Mouse (Mus musculus) heart, postnatal 0 days (tissue): ENCODE measurements around the gene Dnajb12. TPM values are rescaled to one million over a fixed set of nuclear protein-coding genes. Genes with fewer than 3 reads are reported as not detected.

Experiments
- ATAC-seq: fragments of 200-750 bp; cut with Nextera tagmentation; 2 replicates; pipeline ENCODE4 v1.8.0; 2017; ENCODE audit warnings: low read depth, moderate number of reproducible peaks, moderate library complexity; ENCODE audit not compliant: insufficient read depth
- DNase-seq: peaks from one replicate; pipeline ENCODE4 v3.0.0-alpha.2; 2016; ENCODE audit warnings: low spot score
- H3K27ac ChIP-seq: fragments of 300-500 bp; sonication (generic); 2 replicates; pipeline ENCODE4 v1.5.1; 2014; ENCODE audit warnings: low read depth, mild to moderate bottlenecking
- H3K27me3 ChIP-seq: fragments of 300-500 bp; sonication (generic); 2 replicates; pipeline ENCODE4 v1.6.1; 2014; ENCODE audit warnings: low read length, mixed read lengths; ENCODE audit not compliant: control insufficient read depth, insufficient read depth
- H3K36me3 ChIP-seq: fragments of 300-500 bp; sonication (generic); replicated peaks from 2 replicates; pipeline ENCODE4 v1.6.1; 2014; ENCODE audit warnings: low read length, mixed read lengths; ENCODE audit not compliant: control insufficient read depth, insufficient read depth
- H3K4me1 ChIP-seq: fragments of 300-500 bp; sonication (generic); 2 replicates; pipeline ENCODE4 v1.6.1; 2014; ENCODE audit warnings: antibody characterized with exemption; ENCODE audit not compliant: control insufficient read depth, insufficient read depth
- H3K4me2 ChIP-seq: fragments of 300-500 bp; sonication (generic); 2 replicates; pipeline ENCODE4 v1.6.1; 2014; ENCODE audit warnings: low read depth, mild to moderate bottlenecking, low read length, moderate library complexity
- H3K4me3 ChIP-seq: fragments of 300-500 bp; sonication (generic); 2 replicates; pipeline ENCODE4 v1.5.1; 2014; ENCODE audit warnings: low read depth, low read length
- H3K9ac ChIP-seq: fragments of 300-500 bp; sonication (generic); replicated peaks from 2 replicates; pipeline ENCODE4 v1.6.1; 2014; ENCODE audit warnings: low read depth, low read length, mixed read lengths
- H3K9me3 ChIP-seq: fragments of 300-500 bp; sonication (generic); replicated peaks from 2 replicates; pipeline ENCODE4 v1.6.1; 2016; ENCODE audit warnings: low read length; ENCODE audit not compliant: control insufficient read depth
- CTCF ChIP-seq: IDR thresholded peaks from 2 replicates; pipeline ENCODE4 v1.5.1; 2016; ENCODE audit warnings: antibody characterized with exemption, control low read depth, low read depth
- EP300 ChIP-seq: IDR thresholded peaks from 2 replicates; pipeline ENCODE4 v1.6.1; 2016; ENCODE audit warnings: antibody characterized with exemption, low read depth
- WGBS: fragments of 180-500 bp; shearing (Covaris S2); extraction: QIAGEN DNeasy Blood & Tissue Kit; methylation state at CpG from one replicate; pipeline ENCODE4 v1.1.7; 2014; 5-methylcytosine and 5-hydroxymethylcytosine counted together
- polyA plus RNA-seq: library from polyadenylated mRNA; unstranded; fragments of >200 nt; fragmentation: Nextera tagmentation; extraction: Ambion mirVana; gene quantifications from 2 replicates; pipeline ENCODE4 v1.2.1, GENCODE M21; 2015
- total RNA-seq: library from RNA; depleted of rRNA; stranded (reverse); fragments of >200 nt; gene quantifications from 2 replicates; pipeline ENCODE4 v1.2.3, GENCODE M21; 2014; ENCODE audit warnings: low replicate concordance; rRNA removed

The Dnajb12 gene
- 48.5 and 50.0 TPM in 2 replicates for total RNA-seq
- 18.4 and 18.5 TPM in 2 replicates for polyA plus RNA-seq

DNA sequence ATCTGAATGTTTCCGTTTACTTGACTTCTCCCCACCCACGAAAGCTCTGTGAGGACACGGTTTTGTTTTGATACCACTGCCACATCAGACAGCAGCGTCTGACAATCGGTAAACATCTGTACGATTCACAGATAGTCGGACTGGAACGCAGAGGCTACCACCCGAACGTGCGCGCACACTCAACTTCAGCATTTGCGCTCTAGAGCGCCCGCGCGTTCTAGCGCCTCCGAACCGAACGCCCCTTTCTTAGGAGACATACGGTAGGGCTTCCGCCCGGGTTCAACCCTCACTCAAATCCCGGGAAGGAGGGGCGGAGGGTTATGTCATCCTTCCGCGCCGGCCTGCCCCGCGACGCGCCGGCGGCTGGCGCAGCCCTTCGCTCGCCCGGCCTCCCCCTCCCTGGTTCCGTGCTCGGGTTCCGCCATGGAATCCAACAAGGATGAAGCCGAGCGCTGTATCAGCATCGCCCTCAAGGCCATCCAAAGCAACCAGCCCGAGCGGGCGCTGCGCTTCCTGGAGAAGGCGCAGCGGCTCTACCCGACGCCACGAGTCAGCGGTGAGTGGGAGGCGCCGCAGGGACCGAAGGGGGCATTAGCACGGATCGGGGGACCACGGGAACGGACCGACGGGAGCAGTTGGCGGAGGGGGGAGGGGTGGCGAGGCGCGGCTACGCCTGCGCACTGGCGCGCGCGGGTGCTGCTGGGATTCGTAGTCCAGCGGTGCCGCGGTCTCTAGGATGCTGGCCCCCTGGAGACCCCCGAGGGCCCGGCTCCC, at the start of gene Dnajb12:
Gene Dnajb12, plus strand, starts transcription at position 302 of the 774 bp plus-strand sequence.
- no peaks in the 10 kb centered on the region for H3K27me3 ChIP-seq
- ATAC-seq (peak; percentile 93), DNase-seq (peak; percentile 91)
- H3K9ac ChIP-seq, result peak within 1 kb of the TSS; percentile 89
- no peaks in the 10 kb centered on the region for H3K9me3 ChIP-seq
- WGBS, result under 1% methylated on average over 79 of the region's 80 CpGs
- H3K4me2 ChIP-seq, result peak within 1 kb of the TSS; percentile 91
- H3K4me3 ChIP-seq, result peak within 1 kb of the TSS; percentile 99
- H3K36me3 ChIP-seq, result no peaks in the 10 kb centered on the region; the same call in 1 of the 2 replicates
- TF ChIP-seq CTCF (no peak), EP300 (peak; percentile 87)
- H3K27ac ChIP-seq, result peak within 1 kb of the TSS; percentile 99
- peaks cover 8% of the 10 kb centered on the region for H3K4me1 ChIP-seq

DNA sequence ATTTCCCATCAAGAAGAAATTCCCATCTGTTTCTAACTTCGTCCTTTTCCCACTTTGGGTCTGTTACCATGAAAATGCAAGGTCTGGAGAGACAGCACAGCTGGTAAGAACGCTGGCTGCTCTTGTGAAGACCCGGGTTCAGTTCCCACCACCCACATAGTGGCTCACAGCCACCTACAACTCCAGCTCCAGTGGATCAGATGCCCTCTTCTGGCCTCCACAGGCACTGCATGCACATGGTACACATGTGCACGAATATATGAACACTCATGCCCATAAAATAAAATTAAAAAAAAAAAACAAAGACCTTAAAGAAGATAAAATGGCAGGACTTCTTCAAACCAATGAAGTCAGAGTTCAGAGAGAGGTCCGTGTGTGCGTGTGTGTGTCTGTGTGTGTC, 49.5 kb upstream of the Dnajb12 start:
- Histone ChIP-seq H3K36me3 (peaks cover 16% of the 10 kb centered on the region), H3K4me3 (no peak overlapping the region), H3K9me3 (no peaks in the 10 kb centered on the region), H3K27ac (no peak overlapping the region), H3K9ac (no peak overlapping the region), H3K4me2 (no peak overlapping the region), H3K27me3 (no peaks in the 10 kb centered on the region), H3K4me1 (no peaks in the 10 kb centered on the region)
- no peak for DNase-seq
- WGBS, result 94% methylated on average over 6 of the region's 6 CpGs
- no peak for ATAC-seq
- TF ChIP-seq EP300, result no peak
- no peak for TF ChIP-seq CTCF

DNA sequence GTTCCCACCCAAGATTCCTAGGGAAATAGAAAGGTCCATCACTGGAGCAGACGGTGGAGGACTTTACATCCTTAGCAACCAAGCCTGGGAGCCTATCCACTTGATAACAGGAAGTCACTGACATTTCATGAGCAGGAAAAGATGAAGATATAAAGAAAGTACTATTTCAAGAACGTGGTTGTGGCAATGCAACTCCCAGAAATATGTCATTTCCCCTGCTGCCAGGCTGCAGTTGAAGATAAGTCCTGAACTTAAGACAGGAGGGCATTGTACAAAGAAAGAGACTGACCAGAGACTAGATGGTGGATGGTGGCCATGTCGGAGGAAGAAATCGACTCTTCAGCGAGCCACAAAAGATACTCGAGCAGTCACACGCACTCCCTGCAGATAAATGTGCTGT, 47.4 kb upstream of the Dnajb12 start:
- WGBS, result 39% methylated on average over 7 of the region's 7 CpGs
- H3K27ac ChIP-seq, result no peak overlapping the region
- DNase-seq (no peak), ATAC-seq (no peak)
- H3K4me3 ChIP-seq, result no peak overlapping the region
- H3K9me3 ChIP-seq, result no peaks in the 10 kb centered on the region
- no peak overlapping the region for H3K4me2 ChIP-seq
- no peak for TF ChIP-seq CTCF
- no peak for TF ChIP-seq EP300
- no peaks in the 10 kb centered on the region for H3K4me1 ChIP-seq
- no peak overlapping the region for H3K9ac ChIP-seq
- H3K27me3 ChIP-seq, result no peaks in the 10 kb centered on the region
- peaks cover 16% of the 10 kb centered on the region for H3K36me3 ChIP-seq

DNA sequence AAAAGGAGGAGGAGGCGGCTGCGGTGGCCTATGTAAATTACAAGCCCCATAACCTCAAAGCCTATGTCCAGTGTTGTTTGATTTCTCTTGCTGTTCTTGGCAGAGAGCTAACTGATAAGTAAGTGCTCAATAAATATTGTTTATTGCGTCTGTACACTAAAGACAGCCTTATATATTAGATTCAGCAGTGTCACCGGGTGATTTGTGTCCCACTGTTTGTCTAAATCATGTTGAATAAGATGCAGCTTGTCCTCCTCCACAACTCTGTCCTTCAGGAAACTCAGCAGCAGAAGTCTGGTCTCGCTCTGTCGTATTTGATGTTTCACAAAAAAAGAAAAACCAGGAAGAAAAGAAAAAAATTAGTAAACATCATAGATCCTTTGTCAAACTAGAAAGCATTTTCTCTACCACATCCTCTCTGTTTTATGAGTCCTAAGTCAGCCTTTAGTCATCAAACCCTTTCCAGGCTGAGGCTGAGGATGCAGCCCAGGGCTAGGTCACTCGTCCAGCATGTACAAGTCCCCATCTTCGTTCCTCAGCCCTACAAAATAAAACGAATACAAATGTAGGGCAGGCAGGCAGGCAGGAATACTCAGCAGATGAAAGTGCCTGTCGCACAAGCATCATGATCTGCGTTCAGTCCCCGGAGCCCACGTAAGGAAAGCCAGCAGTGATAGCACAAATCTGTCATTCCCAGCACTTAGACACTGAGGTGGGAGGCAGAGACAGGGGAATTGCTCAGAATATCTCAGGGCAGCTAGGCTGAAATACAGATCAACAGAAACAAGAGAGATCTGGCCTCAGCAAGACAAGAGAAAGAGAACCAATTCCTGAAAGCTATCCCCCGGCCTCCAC, 43.8 kb upstream of the Dnajb12 start:
- no peak overlapping the region for H3K9ac ChIP-seq
- TF ChIP-seq EP300 (no peak), CTCF (no peak)
- H3K4me2 ChIP-seq, result no peak overlapping the region
- H3K36me3 ChIP-seq, result no peaks in the 10 kb centered on the region; the same call in 1 of the 2 replicates
- H3K27ac ChIP-seq, result no peak overlapping the region
- no peaks in the 10 kb centered on the region for H3K4me1 ChIP-seq
- no peak overlapping the region for H3K4me3 ChIP-seq
- H3K9me3 ChIP-seq, result no peaks in the 10 kb centered on the region
- H3K27me3 ChIP-seq, result no peaks in the 10 kb centered on the region
- DNase-seq, result no peak
- WGBS, result 77% methylated on average over 14 of the region's 14 CpGs
- no peak for ATAC-seq

DNA sequence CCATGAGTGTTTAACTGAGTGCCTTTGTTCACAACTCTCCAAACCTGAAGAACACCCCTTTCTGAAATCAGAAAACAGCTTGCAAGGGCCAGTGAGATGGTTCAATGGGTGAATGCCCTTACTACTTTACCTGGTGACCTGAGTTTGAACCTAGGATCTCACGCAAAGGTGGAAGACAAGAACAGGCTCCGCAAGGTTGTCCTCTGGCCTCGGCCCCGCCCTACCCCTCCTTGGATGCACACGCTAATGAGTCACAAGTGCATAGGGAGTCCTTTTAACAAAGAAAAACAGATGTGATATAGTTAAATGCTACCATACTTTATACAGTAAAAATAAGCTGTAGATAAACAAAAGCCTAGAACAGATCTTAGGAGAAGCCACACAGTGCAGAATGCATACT, 41.9 kb upstream of the Dnajb12 start:
- 95% methylated on average over 5 of the region's 5 CpGs for WGBS
- Histone ChIP-seq H3K9me3 (no peaks in the 10 kb centered on the region), H3K27me3 (no peaks in the 10 kb centered on the region), H3K27ac (no peak overlapping the region), H3K4me1 (no peaks in the 10 kb centered on the region), H3K4me2 (no peak overlapping the region), H3K9ac (no peak overlapping the region), H3K36me3 (no peaks in the 10 kb centered on the region; the same call in 1 of the 2 replicates), H3K4me3 (no peak overlapping the region)
- no peak for TF ChIP-seq EP300
- no peak for TF ChIP-seq CTCF
- DNase-seq (no peak), ATAC-seq (no peak)
